Comparison of ENCODE assay signal across 15 mouse cellular contexts in the genomic region with DNA sequence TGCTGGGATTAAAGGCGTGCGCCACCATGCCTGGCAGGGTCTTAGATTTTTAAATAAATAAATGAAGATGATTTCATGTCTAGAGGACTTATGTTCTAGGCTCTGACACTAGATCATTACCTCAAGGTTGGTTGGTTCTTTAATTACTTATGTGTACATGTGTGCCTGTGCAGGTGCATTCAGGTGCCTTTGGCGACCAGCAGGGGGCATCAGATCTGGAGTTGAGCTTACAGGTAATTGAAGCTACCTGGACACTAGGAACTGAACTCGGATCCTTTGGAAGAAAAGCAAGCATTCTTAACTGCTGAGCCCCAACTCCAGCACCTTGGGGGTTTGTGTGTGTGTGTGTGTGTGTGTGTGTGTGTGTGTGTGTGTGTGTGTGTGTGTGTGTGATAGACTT. TPM values are rescaled to one million over a fixed set of nuclear protein-coding genes. Genes with fewer than 3 reads are reported as not detected.
DNase-seq lines count a peak whose midpoint lies in the region; ATAC-seq and TF ChIP-seq lines count a peak whose summit lies in the region.
"Had no signal": no experiment of that assay in that cellular context is flagged by ENCODE, and none has a peak within 500 bp of the region (broad histone marks: within the 10 kb centered on the region; RNA-seq: fewer than 3 reads in every experiment).

No protein-coding gene starts in this region.

- no peak overlapping the region for H3K4me2 ChIP-seq in intestine, postnatal 0 days (replicated peaks; ENCODE audit: low read depth)
- H3K4me2 ChIP-seq in intestine, embryonic 16.5 days (ENCODE audit: low read depth, low read length) = no peak overlapping the region
- H3K4me2 ChIP-seq: embryonic facial prominence, embryonic 15.5 days had no signal

- TF ChIP-seq POLR2A in brain, embryonic 14.5 days (IDR thresholded peaks at IDR 0.05; ENCODE audit: borderline replicate concordance, extremely low read depth, insufficient read depth, insufficient read length, poor library complexity, severe bottlenecking) = no peak

- peak; percentile 55 for TF ChIP-seq CTCF in intestine, postnatal 0 days (IDR thresholded peaks at IDR 0.05; ENCODE audit: low read depth)
- peak; percentile 19; the same call in 1 of the 2 replicates for TF ChIP-seq CTCF in brain, embryonic 14.5 days (IDR thresholded peaks at IDR 0.05; ENCODE audit: borderline replicate concordance, extremely low read depth, insufficient read depth, insufficient read length)

- 70% methylated on average over 4 of the region's 4 CpGs for WGBS in intestine, postnatal 0 days
- WGBS in intestine, embryonic 16.5 days = 72% methylated on average over 4 of the region's 4 CpGs

- ATAC-seq in intestine, postnatal 0 days = no peak
- no peak for ATAC-seq in intestine, embryonic 16.5 days
- no peak for ATAC-seq in megakaryocyte progenitor cell, adult 5-6 weeks (replicated peaks; ENCODE audit: poor library complexity)
- ATAC-seq: forebrain, embryonic 16.5 days; hindbrain, postnatal 0 days had no signal

- no peaks in the 10 kb centered on the region for H3K27me3 ChIP-seq in intestine, postnatal 0 days (replicated peaks; ENCODE audit: control insufficient read depth, insufficient read depth, low read length)
- no peaks in the 10 kb centered on the region for H3K27me3 ChIP-seq in intestine, embryonic 16.5 days (replicated peaks; ENCODE audit: control insufficient read depth, insufficient read depth, low read length)
- H3K27me3 ChIP-seq: embryonic facial prominence, embryonic 15.5 days had no signal

- no peak overlapping the region for H3K9ac ChIP-seq in intestine, postnatal 0 days (ENCODE audit: low read depth, low read length)
- H3K9ac ChIP-seq in intestine, embryonic 16.5 days (ENCODE audit: low read depth, low read length) = no peak overlapping the region
- H3K9ac ChIP-seq: embryonic facial prominence, embryonic 15.5 days had no signal

- no peak overlapping the region for H3K27ac ChIP-seq in intestine, postnatal 0 days (ENCODE audit: low read depth, low read length)
- no peak overlapping the region for H3K27ac ChIP-seq in intestine, embryonic 16.5 days (ENCODE audit: low read length)
- H3K27ac ChIP-seq: embryonic facial prominence, embryonic 15.5 days; hindbrain, postnatal 0 days had no signal

- H3K4me1 ChIP-seq in intestine, postnatal 0 days (replicated peaks; ENCODE audit: control insufficient read depth, insufficient read depth, low read length) = no peaks in the 10 kb centered on the region
- H3K4me1 ChIP-seq in intestine, embryonic 16.5 days (ENCODE audit: control insufficient read depth, insufficient read depth, low read length) = peaks cover 30% of the 10 kb centered on the region

- DNase-seq in thymus, postnatal 4 days = peak; percentile 50
- DNase-seq in thymus, postnatal 25 days = no peak
- no peak for DNase-seq in brain, embryonic 14.5 days (ENCODE audit: low read depth)
- DNase-seq in frontal cortex, postnatal 36 days (ENCODE audit: low spot score in 2 of 2) = no peak
- DNase-seq in layer of hippocampus, adult 9-10 months (ENCODE audit: low spot score) = no peak
- DNase-seq: kidney, postnatal 25 days; right cerebral cortex, adult 18-20 months; thymus, adult 2 months had no signal

- no peaks in the 10 kb centered on the region for H3K9me3 ChIP-seq in intestine, postnatal 0 days (ENCODE audit: control insufficient read depth)
- H3K9me3 ChIP-seq in intestine, embryonic 16.5 days (ENCODE audit: control insufficient read depth, low read length) = no peaks in the 10 kb centered on the region
- H3K9me3 ChIP-seq: embryonic facial prominence, embryonic 15.5 days; G1E had no signal

- no peaks in the 10 kb centered on the region for H3K36me3 ChIP-seq in intestine, postnatal 0 days (ENCODE audit: control insufficient read depth, insufficient read depth)
- H3K36me3 ChIP-seq in intestine, embryonic 16.5 days (ENCODE audit: control insufficient read depth, insufficient read depth, low read length) = no peaks in the 10 kb centered on the region
- H3K36me3 ChIP-seq: embryonic facial prominence, embryonic 15.5 days had no signal

- no peak overlapping the region for H3K4me3 ChIP-seq in intestine, postnatal 0 days (ENCODE audit: low read depth, low read length)
- H3K4me3 ChIP-seq in intestine, embryonic 16.5 days (ENCODE audit: low read length) = no peak overlapping the region
- H3K4me3 ChIP-seq: embryonic facial prominence, embryonic 15.5 days had no signal

RNA-seq across cellular contexts. Expression of gene Coq8b, which starts 2.0 kb away (rescaled TPM):
- polyA plus RNA-seq in intestine, postnatal 0 days (2015; fragmentation: Nextera tagmentation; extraction: Ambion mirVana) = 16.8 and 18.7 TPM in 2 replicates
- 25.5 and 26.3 TPM in 2 replicates for polyA plus RNA-seq in intestine, embryonic 16.5 days (2015; fragmentation: Nextera tagmentation; extraction: Ambion mirVana)
- 42.6 and 50.1 TPM in 2 replicates for polyA plus RNA-seq in brain, embryonic 14.5 days (2012; rRNA removed)
- 8.4 and 11.8 TPM in 2 replicates for total RNA-seq in megakaryocyte progenitor cell, adult 5-6 weeks (2015)
- total RNA-seq in megakaryocyte progenitor cell, adult 5-6 weeks (2017) = 10.9 and 14.8 TPM in 2 replicates

RNA-seq across cellular contexts. Expression of gene Itpkc, which starts 2.3 kb away (rescaled TPM):
- polyA plus RNA-seq in intestine, postnatal 0 days (2015; fragmentation: Nextera tagmentation; extraction: Ambion mirVana) = 8.6 and 9.0 TPM in 2 replicates
- 8.3 and 9.5 TPM in 2 replicates for polyA plus RNA-seq in intestine, embryonic 16.5 days (2015; fragmentation: Nextera tagmentation; extraction: Ambion mirVana)
- 15.3 and 15.9 TPM in 2 replicates for polyA plus RNA-seq in brain, embryonic 14.5 days (2012; rRNA removed)
- total RNA-seq in megakaryocyte progenitor cell, adult 5-6 weeks (2015) = 1.7 and 1.9 TPM in 2 replicates
- total RNA-seq in megakaryocyte progenitor cell, adult 5-6 weeks (2017) = 2.5 and 2.7 TPM in 2 replicates

RNA-seq across cellular contexts. Expression of gene Numbl, which starts 27.5 kb away (rescaled TPM):
- 6.6 and 7.5 TPM in 2 replicates for polyA plus RNA-seq in intestine, postnatal 0 days (2015; fragmentation: Nextera tagmentation; extraction: Ambion mirVana)
- 9.1 and 10.8 TPM in 2 replicates for polyA plus RNA-seq in intestine, embryonic 16.5 days (2015; fragmentation: Nextera tagmentation; extraction: Ambion mirVana)
- polyA plus RNA-seq in brain, embryonic 14.5 days (2012; rRNA removed) = 109 and 112 TPM in 2 replicates
- total RNA-seq in megakaryocyte progenitor cell, adult 5-6 weeks (2015) = 0.37 and 1.3 TPM in 2 replicates
- 0.57 and 0.83 TPM in 2 replicates for total RNA-seq in megakaryocyte progenitor cell, adult 5-6 weeks (2017)

RNA-seq across cellular contexts. Expression of gene Snrpa, which starts 34.7 kb away (rescaled TPM):
- 75.4 and 76.4 TPM in 2 replicates for polyA plus RNA-seq in intestine, postnatal 0 days (2015; fragmentation: Nextera tagmentation; extraction: Ambion mirVana)
- polyA plus RNA-seq in intestine, embryonic 16.5 days (2015; fragmentation: Nextera tagmentation; extraction: Ambion mirVana) = 227 and 251 TPM in 2 replicates
- polyA plus RNA-seq in brain, embryonic 14.5 days (2012; rRNA removed) = 320 and 444 TPM in 2 replicates
- total RNA-seq in megakaryocyte progenitor cell, adult 5-6 weeks (2015) = 206 and 215 TPM in 2 replicates
- total RNA-seq in megakaryocyte progenitor cell, adult 5-6 weeks (2017) = 88.4 and 96.6 TPM in 2 replicates

RNA-seq across cellular contexts. Expression of gene BC024978, which starts 35.2 kb away (rescaled TPM):
- polyA plus RNA-seq in intestine, postnatal 0 days (2015; fragmentation: Nextera tagmentation; extraction: Ambion mirVana) = 1.9 and 2.4 TPM in 2 replicates
- 2.8 and 2.9 TPM in 2 replicates for polyA plus RNA-seq in intestine, embryonic 16.5 days (2015; fragmentation: Nextera tagmentation; extraction: Ambion mirVana)
- polyA plus RNA-seq in brain, embryonic 14.5 days (2012; rRNA removed) = 11.9 and 13.2 TPM in 2 replicates
- total RNA-seq in megakaryocyte progenitor cell, adult 5-6 weeks (2015) = 6.0 and 6.1 TPM in 2 replicates
- 0.58 and 1.0 TPM in 2 replicates for total RNA-seq in megakaryocyte progenitor cell, adult 5-6 weeks (2017)
